17 mouse cellular contexts compared by ENCODE assay signal in the genomic region with DNA sequence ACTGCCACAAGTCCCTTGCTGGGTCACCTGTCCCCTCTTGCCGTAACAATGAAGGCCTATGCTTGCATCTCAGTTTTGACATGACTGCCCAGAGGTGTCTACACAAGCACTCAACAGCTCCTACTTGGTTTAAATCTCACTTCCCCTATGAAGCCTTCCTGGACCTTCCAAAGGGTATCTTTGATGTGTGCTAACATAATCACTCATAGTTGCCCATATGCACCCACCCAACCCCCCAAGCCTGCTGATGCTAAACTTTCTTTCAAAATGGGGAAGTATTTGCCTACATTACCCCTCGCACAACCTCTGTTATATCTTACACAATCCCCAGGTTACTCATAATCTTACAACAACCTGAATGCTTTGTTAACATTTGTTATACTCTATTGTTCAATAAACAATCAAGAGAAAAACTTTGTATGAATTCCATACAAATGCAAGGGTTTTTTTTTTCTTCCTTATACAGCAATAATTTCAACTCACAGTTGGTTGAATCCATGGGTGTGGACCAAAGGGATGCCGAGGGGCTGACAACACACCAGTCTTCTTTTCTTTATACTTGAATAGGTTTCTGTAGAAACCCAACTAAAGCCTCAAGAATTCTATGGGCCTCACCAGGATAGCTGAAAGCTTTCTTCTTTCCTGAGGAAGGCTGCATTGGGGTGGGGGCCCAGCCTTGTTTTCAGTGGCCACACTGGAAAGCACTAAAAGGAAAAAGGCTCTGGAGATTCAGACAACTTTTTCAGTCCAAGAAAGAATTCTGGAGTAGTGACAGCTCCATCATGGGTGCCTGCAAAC.
A peak's percentile ranks its signal among the peaks of the same experiment; 100 is the strongest.
DNase-seq lines count a peak whose midpoint lies in the region; ATAC-seq and TF ChIP-seq lines count a peak whose summit lies in the region.
"Had no signal": no experiment of that assay in that cellular context is flagged by ENCODE, and none has a peak within 500 bp of the region (broad histone marks: within the 10 kb centered on the region; RNA-seq: fewer than 3 reads in every experiment).

No protein-coding gene starts in this region.

- no peaks in the 10 kb centered on the region for H3K27me3 ChIP-seq in hindbrain, embryonic 16.5 days (replicated peaks; ENCODE audit: control insufficient read depth, insufficient read depth, low read length)
- no peaks in the 10 kb centered on the region for H3K27me3 ChIP-seq in hindbrain, embryonic 11.5 days (ENCODE audit: control insufficient read depth, insufficient read depth, low read length)
- H3K27me3 ChIP-seq in spleen, adult 2 months (ENCODE audit: control insufficient read depth, insufficient read depth, low read length): no peaks in the 10 kb centered on the region
- H3K27me3 ChIP-seq in limb, embryonic 10.5 days (ENCODE audit: low read depth, poor library complexity, severe bottlenecking): no peaks in the 10 kb centered on the region
- H3K27me3 ChIP-seq in intestine, embryonic 15.5 days (replicated peaks): no peaks in the 10 kb centered on the region
- H3K27me3 ChIP-seq: forebrain, embryonic 15.5 days; neural tube, embryonic 13.5 days had no signal

- H3K4me3 ChIP-seq in hindbrain, embryonic 16.5 days (ENCODE audit: low read length): no peak overlapping the region
- no peak overlapping the region for H3K4me3 ChIP-seq in hindbrain, embryonic 11.5 days (ENCODE audit: low read depth, low read length)
- H3K4me3 ChIP-seq in spleen, adult 2 months (ENCODE audit: extremely low read depth, insufficient read depth, insufficient read length): no peak overlapping the region
- H3K4me3 ChIP-seq in limb, embryonic 10.5 days: no peak overlapping the region
- no peak overlapping the region for H3K4me3 ChIP-seq in intestine, embryonic 15.5 days (replicated peaks)
- H3K4me3 ChIP-seq: forebrain, embryonic 15.5 days; neural tube, embryonic 13.5 days had no signal

- H3K9ac ChIP-seq in hindbrain, embryonic 16.5 days (ENCODE audit: low read depth, low read length): no peak overlapping the region
- H3K9ac ChIP-seq in hindbrain, embryonic 11.5 days (ENCODE audit: low read depth, low read length): no peak overlapping the region
- H3K9ac ChIP-seq in intestine, embryonic 15.5 days: no peak overlapping the region
- H3K9ac ChIP-seq: forebrain, embryonic 15.5 days; hindbrain, embryonic 14.5 days; neural tube, embryonic 13.5 days had no signal

- WGBS in hindbrain, embryonic 16.5 days: 56% methylated on average over 3 of the region's 3 CpGs
- 75% methylated on average over 3 of the region's 3 CpGs for WGBS in hindbrain, embryonic 11.5 days
- 45% methylated on average over 3 of the region's 3 CpGs for WGBS in spleen, adult 2 months
- 90% methylated on average over 3 of the region's 3 CpGs for WGBS in limb, embryonic 10.5 days
- 88% methylated on average over 3 of the region's 3 CpGs for WGBS in intestine, embryonic 15.5 days

- H3K4me1 ChIP-seq in hindbrain, embryonic 16.5 days (ENCODE audit: control insufficient read depth, insufficient read depth, low read depth, low read length): no peaks in the 10 kb centered on the region
- no peaks in the 10 kb centered on the region for H3K4me1 ChIP-seq in hindbrain, embryonic 11.5 days (replicated peaks; ENCODE audit: control insufficient read depth, insufficient read depth, low read length)
- H3K4me1 ChIP-seq in spleen, adult 2 months (ENCODE audit: control insufficient read depth, insufficient read depth, insufficient read length): peaks cover 30% of the 10 kb centered on the region
- 0 out of 2 replicates have a peak, but pooled peaks cover 5% of the 10 kb centered on the region for H3K4me1 ChIP-seq in limb, embryonic 10.5 days
- no peaks in the 10 kb centered on the region for H3K4me1 ChIP-seq in intestine, embryonic 15.5 days (replicated peaks)
- H3K4me1 ChIP-seq: forebrain, embryonic 15.5 days had no signal

- no peak overlapping the region for H3K27ac ChIP-seq in hindbrain, embryonic 16.5 days (ENCODE audit: low read depth, low read length)
- H3K27ac ChIP-seq in hindbrain, embryonic 11.5 days (ENCODE audit: low read depth, low read length): no peak overlapping the region
- H3K27ac ChIP-seq in spleen, adult 2 months (ENCODE audit: insufficient read depth, low read length): peak overlapping the region; percentile 45; the same call in 1 of the 2 replicates
- no peak overlapping the region for H3K27ac ChIP-seq in limb, embryonic 10.5 days
- no peak overlapping the region for H3K27ac ChIP-seq in intestine, embryonic 15.5 days
- H3K27ac ChIP-seq: forebrain, embryonic 15.5 days; hindbrain, embryonic 14.5 days; neural tube, embryonic 13.5 days had no signal

- no peak for DNase-seq in hindbrain, embryonic 11.5 days (ENCODE audit: low spot score)
- DNase-seq in spleen, adult 2 months (ENCODE audit: low read depth in 1 of 2, low spot score in 2 of 2): no peak
- no peak for DNase-seq in spleen, adult 12 weeks (ENCODE audit: low spot score)
- DNase-seq in limb, embryonic 10.5 days (ENCODE audit: low spot score): peak; percentile 7
- DNase-seq in ovary, postnatal 10 days (ENCODE audit: low spot score): no peak
- DNase-seq in left cerebral cortex, adult 18-20 months (ENCODE audit: low spot score in 2 of 2): no peak
- DNase-seq: cerebellum, adult 11-12 months; heart, adult 18-20 months; kidney, adult 2 months; kidney, postnatal 25 days; lung, adult 2 months; right cerebral cortex, postnatal 4 days had no signal

- H3K4me2 ChIP-seq in hindbrain, embryonic 16.5 days (ENCODE audit: low read length): no peak overlapping the region
- no peak overlapping the region for H3K4me2 ChIP-seq in hindbrain, embryonic 11.5 days (replicated peaks; ENCODE audit: low read depth, low read length)
- no peak overlapping the region for H3K4me2 ChIP-seq in intestine, embryonic 15.5 days (replicated peaks)
- H3K4me2 ChIP-seq: forebrain, embryonic 15.5 days; hindbrain, embryonic 14.5 days; neural tube, embryonic 13.5 days had no signal

- ATAC-seq in hindbrain, embryonic 16.5 days: 0 out of 2 replicates have a peak, but pooled peaks have one; percentile 37
- no peak for ATAC-seq in hindbrain, embryonic 11.5 days (ENCODE audit: low FRiP score)
- ATAC-seq in intestine, embryonic 15.5 days: no peak
- ATAC-seq: forebrain, embryonic 15.5 days had no signal

- H3K9me3 ChIP-seq in hindbrain, embryonic 16.5 days (ENCODE audit: control insufficient read depth, low read length): no peaks in the 10 kb centered on the region
- H3K9me3 ChIP-seq in hindbrain, embryonic 11.5 days (ENCODE audit: control insufficient read depth, low read length): no peaks in the 10 kb centered on the region
- H3K9me3 ChIP-seq in limb, embryonic 10.5 days (replicated peaks): no peaks in the 10 kb centered on the region
- no peaks in the 10 kb centered on the region for H3K9me3 ChIP-seq in intestine, embryonic 15.5 days
- H3K9me3 ChIP-seq: forebrain, embryonic 15.5 days; neural tube, embryonic 13.5 days had no signal

- TF ChIP-seq CTCF in spleen, adult 2 months (IDR thresholded peaks at IDR 0.05; ENCODE audit: extremely low read depth, insufficient read depth, insufficient read length, insufficient replicate concordance): no peak

- H3K36me3 ChIP-seq in hindbrain, embryonic 16.5 days (ENCODE audit: control insufficient read depth, insufficient read depth, low read length): no peaks in the 10 kb centered on the region
- H3K36me3 ChIP-seq in hindbrain, embryonic 11.5 days (ENCODE audit: control insufficient read depth, insufficient read depth, low read length): no peaks in the 10 kb centered on the region
- no peaks in the 10 kb centered on the region for H3K36me3 ChIP-seq in spleen, adult 2 months (ENCODE audit: control insufficient read depth, insufficient read depth, low read length)
- no peaks in the 10 kb centered on the region for H3K36me3 ChIP-seq in limb, embryonic 10.5 days
- H3K36me3 ChIP-seq in intestine, embryonic 15.5 days: no peaks in the 10 kb centered on the region
- H3K36me3 ChIP-seq: forebrain, embryonic 15.5 days; neural tube, embryonic 13.5 days had no signal

- no peak for TF ChIP-seq POLR2A in spleen, adult 2 months (IDR thresholded peaks at IDR 0.05; ENCODE audit: low read depth, low read length)
